Mouse (Mus musculus) adrenal gland, postnatal 36 days (tissue): ENCODE data around the gene Gm20388. TPM values are rescaled to one million over a fixed set of nuclear protein-coding genes. Genes with fewer than 3 reads are reported as not detected.

Experiments used
- DNase-seq, 2 experiments: peaks; one replicate each; pipeline ENCODE4 v3.0.0; 2021; ENCODE audit warnings: mixed read lengths in 1 of 2
- total RNA-seq, 2 experiments: library from RNA; stranded (reverse); gene quantifications; 2 replicates each; pipeline ENCODE4 v1.2.3; 2021

The Gm20388 gene
- total RNA-seq, 2 experiments from 2014 or later, result 2.4 to 7.4 TPM

DNA sequence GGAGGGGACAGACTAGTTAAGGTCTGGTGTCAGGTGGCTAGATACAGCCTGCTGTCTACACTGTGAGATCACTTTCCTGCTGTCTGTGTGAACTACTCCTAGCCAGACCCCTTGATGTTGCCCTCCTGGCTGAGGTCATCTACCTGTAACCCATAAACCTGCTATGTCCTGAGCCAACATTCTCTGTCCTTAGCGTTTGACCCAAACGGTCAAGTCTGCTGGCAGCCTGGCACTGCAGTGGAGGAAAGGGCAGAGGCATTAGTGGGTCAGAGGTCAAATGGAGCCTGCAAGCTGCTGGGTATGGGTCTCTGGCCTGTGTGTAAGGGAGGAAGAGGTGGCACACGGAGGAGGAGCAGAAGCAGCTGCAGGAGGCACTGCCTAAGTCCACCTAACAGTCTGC lies 4362.2 kb downstream of the Gm20388 start:
- peak in 1 of 2 experiments; percentile 42 for DNase-seq

DNA sequence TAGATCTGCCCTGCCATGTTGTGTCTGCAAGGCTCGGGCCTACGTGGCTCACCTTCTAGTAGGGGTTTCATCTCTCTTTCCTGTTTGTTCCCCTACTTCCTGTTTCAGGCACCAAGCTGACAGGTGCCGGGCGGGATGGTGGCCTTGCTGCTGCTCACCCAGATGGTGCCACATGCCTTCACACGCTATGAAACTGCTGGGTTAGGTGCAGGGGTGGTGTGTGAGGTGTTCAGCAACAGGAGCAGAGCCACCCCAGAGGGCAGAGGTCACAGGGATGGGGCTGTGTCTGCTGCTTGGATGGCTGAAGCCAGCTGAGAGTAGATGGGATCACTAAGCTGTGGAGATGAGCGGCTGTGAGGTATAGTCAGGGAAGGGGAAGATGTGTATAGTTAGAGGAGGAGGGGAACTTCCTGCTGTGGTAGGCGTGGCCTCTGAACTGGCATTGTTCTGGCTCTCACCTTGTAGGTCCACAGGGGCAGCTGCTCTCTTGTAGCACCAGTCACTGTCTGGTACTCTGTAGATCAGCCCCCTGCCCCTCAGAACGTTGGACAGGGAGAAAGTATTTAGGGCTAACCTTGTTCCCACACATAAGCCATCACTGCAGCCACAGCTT lies 4363.1 kb downstream of the Gm20388 start:
- DNase-seq, result no peak

DNA sequence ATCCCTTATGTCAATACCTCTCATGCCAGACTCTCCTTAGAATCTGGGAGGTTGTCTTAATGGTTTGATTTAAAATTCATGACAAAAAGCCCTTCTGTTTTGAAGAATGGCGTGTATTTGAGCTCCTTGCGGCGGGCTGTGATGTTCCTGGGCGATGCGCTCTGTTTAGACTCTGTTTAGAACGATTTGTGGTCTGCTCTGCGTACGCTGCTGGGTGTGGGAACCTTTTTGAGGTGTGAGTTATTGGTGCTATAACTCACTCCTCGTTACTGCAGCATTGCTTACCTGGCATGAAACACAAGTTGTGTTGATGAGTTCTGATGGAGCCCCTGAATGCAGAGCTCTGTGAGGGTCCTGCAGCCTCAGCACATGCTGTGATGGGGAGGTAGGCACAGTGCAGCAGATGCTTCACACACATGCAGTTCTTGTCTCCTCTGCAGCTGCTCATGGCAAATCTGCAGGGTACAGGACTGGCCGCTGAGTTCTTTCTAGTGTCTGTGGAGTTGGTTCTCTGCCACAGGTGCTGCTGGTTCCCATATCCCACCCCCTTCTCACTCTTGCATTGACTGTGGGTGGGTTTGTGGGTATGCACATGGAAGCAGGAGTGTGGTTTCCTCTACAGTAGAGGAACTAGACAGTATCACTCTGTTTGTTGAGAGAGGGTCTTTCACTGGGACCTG lies 4363.9 kb downstream of the Gm20388 start:
- no peak for DNase-seq

DNA sequence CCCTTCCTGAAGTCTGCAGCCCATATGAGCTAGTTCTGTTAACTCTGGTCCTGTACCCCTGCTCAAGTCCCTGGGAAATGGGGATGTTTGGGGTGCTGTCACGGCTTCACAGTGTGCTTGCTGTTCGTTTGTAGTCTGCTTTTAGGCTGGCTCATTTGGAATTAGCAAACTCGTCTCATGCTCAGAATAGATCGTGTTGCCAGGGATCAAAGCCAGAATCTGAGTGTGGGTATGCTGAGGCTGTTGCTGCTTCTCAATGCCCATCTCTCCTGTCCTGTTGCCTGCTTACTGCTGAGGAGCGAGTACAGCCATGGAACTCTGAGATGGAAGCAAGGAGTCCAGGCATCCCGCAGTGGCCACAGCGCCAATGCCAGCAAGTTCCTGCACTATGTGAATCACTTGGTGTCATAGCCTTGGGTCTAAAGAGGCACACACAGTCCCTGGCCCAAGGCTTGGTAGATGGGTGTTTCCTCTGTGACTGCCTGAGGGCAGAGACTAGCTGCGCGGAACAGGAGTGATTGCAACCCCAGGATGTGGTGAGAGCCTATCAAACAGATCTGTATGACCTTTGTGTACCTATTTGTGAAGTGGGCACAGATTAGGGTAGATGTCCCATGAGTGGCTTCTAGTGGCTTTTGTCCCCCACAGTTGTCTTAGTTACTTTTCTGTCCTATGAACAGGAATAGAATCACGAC lies 4364.9 kb downstream of the Gm20388 start:
- peak; percentile 52 to 62 for DNase-seq

DNA sequence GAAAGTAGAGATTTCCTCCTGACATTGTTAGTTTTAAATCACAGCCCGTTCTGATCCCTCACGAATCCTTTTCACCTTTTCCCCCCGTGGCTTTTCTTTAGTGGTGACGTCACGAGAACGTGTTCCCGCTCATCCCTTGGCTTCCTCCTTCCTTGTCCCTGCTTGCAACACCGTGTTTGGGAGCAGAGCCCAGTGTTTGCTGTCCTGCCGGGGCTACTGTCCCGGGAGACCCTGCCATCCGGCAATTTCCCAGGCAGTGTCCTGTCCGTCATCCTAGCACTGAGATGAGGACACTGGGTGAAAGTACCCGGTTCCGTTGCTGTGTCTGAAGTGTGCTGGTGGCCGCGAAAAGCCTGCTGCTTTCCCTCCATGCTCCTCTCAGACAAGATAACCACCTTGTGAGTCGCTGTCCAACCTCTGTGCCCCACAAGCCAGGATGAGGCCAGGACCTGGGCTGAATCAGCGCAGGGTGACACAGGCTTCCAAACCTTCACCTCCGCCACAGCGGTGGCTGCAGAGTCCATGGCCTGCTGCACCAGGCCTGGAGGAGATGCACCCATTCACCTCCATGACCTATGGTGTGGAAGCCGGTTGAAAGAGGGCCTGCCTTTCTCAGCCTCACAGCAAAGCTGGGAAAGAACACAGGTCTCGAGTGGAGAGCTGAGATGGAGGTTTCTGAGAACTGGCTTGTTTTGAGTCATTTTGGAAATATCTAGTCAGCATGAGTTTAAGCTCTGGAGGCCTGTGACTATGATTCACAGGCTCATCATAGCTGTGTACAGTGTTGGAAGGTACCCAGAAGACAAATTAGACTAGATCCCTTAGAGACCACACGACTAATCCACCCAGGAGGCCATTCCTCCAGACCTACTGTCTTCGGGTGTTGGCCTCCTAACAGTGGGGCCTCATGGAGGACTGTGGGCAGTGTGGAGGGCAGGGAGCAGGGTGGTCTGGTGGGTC lies 4367.6 kb downstream of the Gm20388 start:
- DNase-seq, result peak; percentile 53 to 62

GRCm38 (mm10) chr8:124278956-124279689 lies 4368.5 kb downstream of the Gm20388 start:
- DNase-seq, result no peak

GRCm38 (mm10) chr8:124279690-124279985 lies 4369.0 kb downstream of the Gm20388 start:
- no peak for DNase-seq

- DNase-seq, result no peak
Measured at GRCm38 (mm10) chr8:124281700-124282541, 4371.3 kb downstream of the Gm20388 start.

GRCm38 (mm10) chr8:124282878-124283630 lies 4372.4 kb downstream of the Gm20388 start:
- DNase-seq, result no peak

GRCm38 (mm10) chr8:124283644-124284332 lies 4373.1 kb downstream of the Gm20388 start:
- DNase-seq, result no peak

GRCm38 (mm10) chr8:124284333-124284711 lies 4373.7 kb downstream of the Gm20388 start:
- no peak for DNase-seq

GRCm38 (mm10) chr8:124284984-124285576 lies 4374.4 kb downstream of the Gm20388 start:
- peak; percentile 42 to 56 for DNase-seq

DNA sequence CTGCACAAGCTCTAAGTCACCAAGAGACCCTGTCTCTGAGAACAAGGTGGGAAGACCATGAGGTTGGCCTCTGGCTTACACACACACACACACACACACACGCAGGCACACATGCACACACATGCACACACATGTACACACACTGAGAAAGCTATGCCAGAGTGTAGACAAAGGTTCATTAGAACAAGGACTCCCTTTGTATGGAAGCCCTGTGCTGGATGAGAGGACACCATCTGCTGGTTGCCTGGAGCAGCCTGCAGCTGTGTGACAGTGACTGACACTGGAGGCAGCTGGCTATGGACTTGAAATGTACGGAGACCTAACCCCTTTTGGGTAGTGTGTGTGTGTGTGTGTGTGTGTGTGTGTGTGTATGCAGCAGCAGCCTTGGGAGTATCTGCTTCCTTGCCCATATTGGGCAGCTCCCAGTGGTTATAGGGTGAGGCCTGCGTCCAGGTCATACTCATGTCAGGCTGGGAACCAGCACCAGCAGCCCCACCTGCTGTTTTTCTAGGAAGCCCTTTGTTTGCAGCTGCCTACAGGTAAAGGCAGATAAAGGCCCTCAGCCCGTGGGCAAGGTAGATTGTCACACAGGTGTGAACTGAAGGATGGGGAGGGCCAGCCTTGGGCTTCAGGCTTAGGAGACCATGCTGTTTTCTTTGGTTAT lies 4376.0 kb downstream of the Gm20388 start:
- no peak for DNase-seq

DNA sequence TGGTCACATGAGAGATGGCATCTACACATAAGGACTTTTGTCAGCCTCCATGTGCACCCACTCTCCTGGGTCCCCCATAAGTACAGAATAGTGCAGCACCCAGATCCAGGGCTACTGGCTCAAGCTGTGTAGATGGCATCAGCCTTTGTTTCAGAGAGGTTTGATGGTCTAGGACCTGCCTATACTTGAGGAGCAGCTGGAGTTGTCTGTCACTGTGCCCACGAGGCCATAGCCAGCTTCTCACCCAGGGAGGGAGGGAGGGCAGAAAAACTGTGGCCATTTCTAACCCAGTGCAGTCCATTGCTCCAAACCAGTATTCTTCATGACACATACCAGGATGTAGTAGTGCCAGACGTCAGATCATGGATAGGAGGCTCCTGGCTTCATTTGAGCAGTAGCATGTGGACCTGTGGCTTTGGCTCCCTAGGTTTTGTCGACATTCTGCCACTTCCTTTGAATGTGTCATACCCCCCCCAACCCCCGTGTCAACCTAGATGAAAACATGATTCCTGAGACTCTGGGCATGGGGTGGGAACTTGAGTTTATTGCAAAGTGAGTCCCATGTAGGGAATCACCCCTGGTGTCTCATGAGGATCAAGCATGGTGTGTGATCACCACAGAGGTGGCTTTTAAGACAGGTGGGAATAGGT lies 4377.7 kb downstream of the Gm20388 start:
- no peak for DNase-seq

- no peak for DNase-seq
Measured at GRCm38 (mm10) chr8:124289481-124290050, 4378.9 kb downstream of the Gm20388 start.

- DNase-seq, result peak in 1 of 2 experiments; percentile 41
Measured at GRCm38 (mm10) chr8:124290911-124291691, 4380.5 kb downstream of the Gm20388 start.

- no peak for DNase-seq
Measured at GRCm38 (mm10) chr8:124291693-124292092, 4381.1 kb downstream of the Gm20388 start.
